Mouse (Mus musculus) cerebellum, adult 2 months (tissue): ENCODE data around the gene Kifc3.

Experiments used
- CTCF ChIP-seq: fragments of 200-500 bp; IDR thresholded peaks from 2 replicates; pipeline ENCODE4 v1.5.1; 2011; ENCODE audit warnings: low read depth, mild to moderate bottlenecking, control low read depth, low read length, moderate library complexity, borderline replicate concordance; ENCODE audit not compliant: insufficient read depth
- POLR2A ChIP-seq: fragments of 200-500 bp; IDR thresholded peaks from 2 replicates; pipeline ENCODE4 v1.6.1; 2011; ENCODE audit warnings: low read length, control low read depth, borderline replicate concordance; ENCODE audit not compliant: insufficient read depth

DNA sequence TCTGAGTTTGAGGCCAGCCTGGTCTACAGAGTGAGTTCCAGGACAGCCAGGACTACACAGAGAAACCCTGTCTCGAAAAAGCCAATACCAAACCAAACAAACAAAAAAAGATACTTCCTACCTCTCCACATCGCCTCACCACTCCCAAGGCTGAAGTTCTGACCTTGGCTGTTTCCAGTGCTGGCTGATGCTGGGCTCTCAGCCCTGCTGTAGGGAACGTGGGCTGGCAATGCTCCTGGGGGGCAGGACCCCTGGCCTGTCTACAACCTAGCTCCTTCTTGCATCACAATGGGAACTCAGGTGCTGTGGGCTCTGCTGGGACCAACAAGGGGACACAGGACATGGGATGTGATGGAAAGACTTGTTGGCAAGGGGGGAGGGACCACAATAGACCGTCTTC is 89.5 kb downstream of the Kifc3 start:
- TF ChIP-seq CTCF (no peak), POLR2A (no peak)
